28 mouse cellular contexts compared by ENCODE assay signal in the genomic region with DNA sequence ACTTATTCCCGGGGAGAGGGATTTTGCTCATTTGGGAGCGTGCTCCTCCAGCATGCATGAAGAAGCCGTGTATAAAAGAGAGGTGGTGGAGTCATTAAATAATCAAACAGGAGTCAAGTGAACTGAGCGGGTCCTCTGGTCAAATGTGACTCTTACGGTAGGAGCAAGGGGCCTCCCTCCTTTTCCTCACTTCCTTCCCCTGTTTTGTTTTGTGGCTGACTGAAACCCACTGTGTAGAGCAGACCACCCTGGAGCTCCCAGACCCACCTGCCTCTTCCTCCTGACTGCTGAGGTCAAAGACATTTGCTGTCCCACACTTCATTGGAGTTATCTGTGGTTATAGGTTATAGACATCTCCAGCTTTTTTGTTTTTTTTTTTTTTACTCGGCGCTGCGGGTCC. TPM values are rescaled to one million over a fixed set of nuclear protein-coding genes. Genes with fewer than 3 reads are reported as not detected.
DNase-seq lines count a peak whose midpoint lies in the region; ATAC-seq lines count a peak whose summit lies in the region.
"Had no signal": no experiment of that assay in that cellular context is flagged by ENCODE, and none has a peak within 500 bp of the region (broad histone marks: within the 10 kb centered on the region; RNA-seq: fewer than 3 reads in every experiment).

No protein-coding gene starts in this region.

- H3K36me3 ChIP-seq in forebrain, embryonic 11.5 days (ENCODE audit: control insufficient read depth, insufficient read depth, low read length): no peaks in the 10 kb centered on the region
- no peaks in the 10 kb centered on the region for H3K36me3 ChIP-seq in forebrain, embryonic 16.5 days (ENCODE audit: control insufficient read depth, insufficient read depth)
- H3K36me3 ChIP-seq in liver, embryonic 16.5 days (ENCODE audit: control insufficient read depth, insufficient read depth): no peaks in the 10 kb centered on the region
- no peaks in the 10 kb centered on the region for H3K36me3 ChIP-seq in heart, embryonic 12.5 days
- H3K36me3 ChIP-seq: forebrain, embryonic 12.5 days; heart, embryonic 15.5 days; hindbrain, embryonic 12.5 days; intestine, embryonic 15.5 days; midbrain, embryonic 13.5 days; neural tube, embryonic 13.5 days had no signal

- no peak overlapping the region for H3K4me2 ChIP-seq in forebrain, embryonic 11.5 days (ENCODE audit: low read depth, low read length, severe bottlenecking)
- no peak overlapping the region for H3K4me2 ChIP-seq in forebrain, embryonic 16.5 days (ENCODE audit: low read length)
- 0 out of 2 replicates have a peak overlapping the region, but pooled peaks have one; percentile 4 for H3K4me2 ChIP-seq in liver, embryonic 16.5 days (ENCODE audit: low read depth, low read length)
- no peak overlapping the region for H3K4me2 ChIP-seq in heart, embryonic 12.5 days
- H3K4me2 ChIP-seq: forebrain, embryonic 12.5 days; heart, embryonic 15.5 days; hindbrain, embryonic 12.5 days; intestine, embryonic 15.5 days; lung, embryonic 14.5 days; midbrain, embryonic 13.5 days; neural tube, embryonic 13.5 days had no signal

- H3K27ac ChIP-seq in forebrain, embryonic 11.5 days (ENCODE audit: low read depth, low read length): no peak overlapping the region
- H3K27ac ChIP-seq in forebrain, embryonic 16.5 days (ENCODE audit: low read length): no peak overlapping the region
- no peak overlapping the region for H3K27ac ChIP-seq in liver, embryonic 16.5 days (ENCODE audit: low read length)
- no peak overlapping the region for H3K27ac ChIP-seq in heart, embryonic 12.5 days (ENCODE audit: poor library complexity, severe bottlenecking)
- H3K27ac ChIP-seq: forebrain, embryonic 12.5 days; heart, embryonic 15.5 days; hindbrain, embryonic 12.5 days; hindbrain, postnatal 0 days; intestine, embryonic 15.5 days; kidney, postnatal 0 days; midbrain, embryonic 13.5 days; neural tube, embryonic 13.5 days had no signal

- no peak overlapping the region for H3K4me3 ChIP-seq in forebrain, embryonic 11.5 days (ENCODE audit: low read depth, low read length)
- no peak overlapping the region for H3K4me3 ChIP-seq in forebrain, embryonic 16.5 days (replicated peaks; ENCODE audit: low read length)
- 0 out of 2 replicates have a peak overlapping the region, but pooled peaks have one; percentile 3 for H3K4me3 ChIP-seq in liver, embryonic 16.5 days (ENCODE audit: low read depth, low read length)
- H3K4me3 ChIP-seq in heart, embryonic 12.5 days: no peak overlapping the region
- H3K4me3 ChIP-seq: erythroblast, embryonic 14.5 days; forebrain, embryonic 12.5 days; heart, embryonic 15.5 days; hindbrain, embryonic 12.5 days; intestine, embryonic 15.5 days; midbrain, embryonic 13.5 days; neural tube, embryonic 13.5 days had no signal

- H3K4me1 ChIP-seq in forebrain, embryonic 11.5 days (replicated peaks; ENCODE audit: control insufficient read depth, insufficient read depth, low read length): no peaks in the 10 kb centered on the region
- no peaks in the 10 kb centered on the region for H3K4me1 ChIP-seq in forebrain, embryonic 16.5 days (replicated peaks; ENCODE audit: control insufficient read depth, insufficient read depth, low read length)
- H3K4me1 ChIP-seq in liver, embryonic 16.5 days (ENCODE audit: control insufficient read depth, low read depth, low read length): no peaks in the 10 kb centered on the region
- no peaks in the 10 kb centered on the region for H3K4me1 ChIP-seq in heart, embryonic 12.5 days (replicated peaks)
- H3K4me1 ChIP-seq: forebrain, embryonic 12.5 days; heart, embryonic 15.5 days; hindbrain, embryonic 12.5 days; intestine, embryonic 15.5 days; midbrain, embryonic 13.5 days; neural tube, embryonic 13.5 days had no signal

- 86% methylated on average over 8 of the region's 8 CpGs for WGBS in forebrain, embryonic 11.5 days
- WGBS in forebrain, embryonic 16.5 days: 86% methylated on average over 8 of the region's 8 CpGs
- WGBS in liver, embryonic 16.5 days (ENCODE audit: insufficient replicate concordance): 44% methylated on average over 8 of the region's 8 CpGs
- 74% methylated on average over 8 of the region's 8 CpGs for WGBS in heart, embryonic 12.5 days

- DNase-seq in forebrain, embryonic 11.5 days (ENCODE audit: low spot score): peak; percentile 11
- peak; percentile 34 for DNase-seq in 416B (ENCODE audit: low read depth)
- no peak for DNase-seq in adrenal gland, postnatal 4 days (ENCODE audit: low spot score in 2 of 2)
- DNase-seq in urinary bladder, postnatal 25 days (ENCODE audit: low spot score): no peak
- DNase-seq: adrenal gland, adult 8-10 months; cerebellum, adult 11-12 months; cerebellum, postnatal 10 days; gastrocnemius, postnatal 10 days; kidney, adult 2 months; kidney, postnatal 4 days; layer of hippocampus, postnatal 36 days; left cerebral cortex, postnatal 4 days; lung, embryonic 14.5 days; lung, postnatal 14 days had no signal

- no peak overlapping the region for H3K9ac ChIP-seq in forebrain, embryonic 11.5 days (ENCODE audit: low read length)
- H3K9ac ChIP-seq in forebrain, embryonic 16.5 days (replicated peaks; ENCODE audit: low read depth, low read length): no peak overlapping the region
- no peak overlapping the region for H3K9ac ChIP-seq in liver, embryonic 16.5 days (ENCODE audit: low read depth, low read length)
- H3K9ac ChIP-seq in heart, embryonic 12.5 days: no peak overlapping the region
- H3K9ac ChIP-seq: forebrain, embryonic 12.5 days; heart, embryonic 15.5 days; hindbrain, embryonic 12.5 days; intestine, embryonic 15.5 days; lung, embryonic 14.5 days; midbrain, embryonic 13.5 days; neural tube, embryonic 13.5 days had no signal

- no peak for ATAC-seq in forebrain, embryonic 11.5 days (replicated peaks; ENCODE audit: low FRiP score)
- ATAC-seq in forebrain, embryonic 16.5 days: no peak
- peak; percentile 46 for ATAC-seq in common myeloid progenitor, adult 5-6 weeks (replicated peaks; ENCODE audit: low read depth, poor library complexity, severe bottlenecking)
- no peak for ATAC-seq in liver, embryonic 16.5 days (ENCODE audit: low read depth)
- ATAC-seq in heart, embryonic 12.5 days (ENCODE audit: insufficient number of reproducible peaks, low FRiP score): no peak
- ATAC-seq: hindbrain, postnatal 0 days; intestine, embryonic 15.5 days; midbrain, embryonic 13.5 days had no signal

- H3K9me3 ChIP-seq in forebrain, embryonic 11.5 days (ENCODE audit: control insufficient read depth, low read length): no peaks in the 10 kb centered on the region
- H3K9me3 ChIP-seq in forebrain, embryonic 16.5 days (ENCODE audit: control insufficient read depth, low read length): no peaks in the 10 kb centered on the region
- H3K9me3 ChIP-seq in liver, embryonic 16.5 days (replicated peaks; ENCODE audit: control insufficient read depth, low read length): no peaks in the 10 kb centered on the region
- H3K9me3 ChIP-seq in heart, embryonic 12.5 days (replicated peaks): peaks cover 5% of the 10 kb centered on the region
- H3K9me3 ChIP-seq: forebrain, embryonic 12.5 days; heart, embryonic 15.5 days; hindbrain, embryonic 12.5 days; intestine, embryonic 15.5 days; midbrain, embryonic 13.5 days; neural tube, embryonic 13.5 days had no signal

- H3K27me3 ChIP-seq in forebrain, embryonic 11.5 days (ENCODE audit: control insufficient read depth, insufficient read depth, low read length): no peaks in the 10 kb centered on the region
- H3K27me3 ChIP-seq in forebrain, embryonic 16.5 days (replicated peaks; ENCODE audit: control insufficient read depth, insufficient read depth, low read length): no peaks in the 10 kb centered on the region
- no peaks in the 10 kb centered on the region for H3K27me3 ChIP-seq in liver, embryonic 16.5 days (ENCODE audit: control insufficient read depth, insufficient read depth, low read depth, low read length)
- no peaks in the 10 kb centered on the region for H3K27me3 ChIP-seq in heart, embryonic 12.5 days (replicated peaks)
- H3K27me3 ChIP-seq: forebrain, embryonic 12.5 days; heart, embryonic 15.5 days; hindbrain, embryonic 12.5 days; intestine, embryonic 15.5 days; midbrain, embryonic 13.5 days; neural tube, embryonic 13.5 days had no signal

RNA-seq across cellular contexts. Expression of a gene that starts 15.8 kb away (rescaled TPM):
- polyA plus RNA-seq in forebrain, embryonic 11.5 days (2014; fragmentation: Nextera tagmentation; extraction: Ambion mirVana): 76.4 and 76.7 TPM in 2 replicates
- 53.6 and 64.4 TPM in 2 replicates for polyA plus RNA-seq in forebrain, embryonic 16.5 days (2015; fragmentation: Nextera tagmentation; extraction: Ambion mirVana)
- total RNA-seq in common myeloid progenitor, adult 5-6 weeks (2017): 11.1 and 12.6 TPM in 2 replicates
- polyA plus RNA-seq in liver, embryonic 16.5 days (2015; fragmentation: Nextera tagmentation; extraction: Ambion mirVana): 4.3 and 4.8 TPM in 2 replicates
- 10 to 100 TPM; 17.3 to 18.3 TPM for total RNA-seq in adrenal gland, postnatal 4 days (2021)
- 20.3 and 21.1 TPM in 2 replicates for polyA plus RNA-seq in heart, embryonic 12.5 days (2016; fragmentation: Nextera tagmentation; extraction: Ambion mirVana)

RNA-seq across cellular contexts. Expression of a gene that starts 39.4 kb away (rescaled TPM):
- polyA plus RNA-seq in forebrain, embryonic 11.5 days (2014; fragmentation: Nextera tagmentation; extraction: Ambion mirVana): 0.65 and 0.84 TPM in 2 replicates
- 0.92 and 2.3 TPM in 2 replicates for polyA plus RNA-seq in forebrain, embryonic 16.5 days (2015; fragmentation: Nextera tagmentation; extraction: Ambion mirVana)
- total RNA-seq in common myeloid progenitor, adult 5-6 weeks (2017): not detected in 2 replicates
- polyA plus RNA-seq in liver, embryonic 16.5 days (2015; fragmentation: Nextera tagmentation; extraction: Ambion mirVana): not detected in 2 replicates
- 1 to 10 TPM; 1.9 to 2.8 TPM for total RNA-seq in adrenal gland, postnatal 4 days (2021)
- polyA plus RNA-seq in heart, embryonic 12.5 days (2016; fragmentation: Nextera tagmentation; extraction: Ambion mirVana): 0.29 and 0.42 TPM in 2 replicates
- polyA plus RNA-seq: erythroblast, embryonic 14.5 days; intestine, embryonic 15.5 days; kidney, postnatal 0 days; thymus, postnatal 0 days had no signal

Comparison
In these comparisons a context has a peak if more than half of its experiments do, and no peak if none do; other contexts are left out.
1. DNase-seq: peak in forebrain, embryonic 11.5 days (single experiment) and 416B (single experiment); none in adrenal gland, postnatal 4 days (0 of 2) and urinary bladder, postnatal 25 days (single experiment).